ENCODE assay signal across 19 mouse cellular contexts in genomic region chr16:29730010-29730409, GRCm38 (mm10).
DNase-seq lines count a peak whose midpoint lies in the region; ATAC-seq lines count a peak whose summit lies in the region.
"Had no signal": no experiment of that assay in that cellular context is flagged by ENCODE, and none has a peak within 500 bp of the region (broad histone marks: within the 10 kb centered on the region; RNA-seq: fewer than 3 reads in every experiment).

No protein-coding gene starts in this region.

- no peaks in the 10 kb centered on the region for H3K36me3 ChIP-seq in hindbrain, embryonic 16.5 days (ENCODE audit: control insufficient read depth, insufficient read depth, low read length)
- no peaks in the 10 kb centered on the region for H3K36me3 ChIP-seq in hindbrain, embryonic 13.5 days
- no peaks in the 10 kb centered on the region for H3K36me3 ChIP-seq in limb, embryonic 13.5 days
- H3K36me3 ChIP-seq: heart, embryonic 13.5 days; hindbrain, embryonic 15.5 days; midbrain, embryonic 13.5 days had no signal

- 25% methylated on average over 5 of the region's 5 CpGs for WGBS in hindbrain, embryonic 16.5 days
- 26% methylated on average over 5 of the region's 5 CpGs for WGBS in hindbrain, embryonic 13.5 days
- 10% methylated on average over 5 of the region's 5 CpGs for WGBS in limb, embryonic 13.5 days

- H3K4me1 ChIP-seq in hindbrain, embryonic 16.5 days (ENCODE audit: control insufficient read depth, insufficient read depth, low read depth, low read length), result peaks cover 10% of the 10 kb centered on the region
- H3K4me1 ChIP-seq in hindbrain, embryonic 13.5 days (replicated peaks), result peaks cover 31% of the 10 kb centered on the region
- H3K4me1 ChIP-seq in limb, embryonic 13.5 days, result peaks cover 57% of the 10 kb centered on the region

- peaks cover 60% of the 10 kb centered on the region for H3K27me3 ChIP-seq in hindbrain, embryonic 16.5 days (replicated peaks; ENCODE audit: control insufficient read depth, insufficient read depth, low read length)
- H3K27me3 ChIP-seq in hindbrain, embryonic 13.5 days, result peaks cover 92% of the 10 kb centered on the region
- peaks cover 58% of the 10 kb centered on the region for H3K27me3 ChIP-seq in limb, embryonic 13.5 days

- H3K4me3 ChIP-seq in hindbrain, embryonic 16.5 days (ENCODE audit: low read length), result no peak overlapping the region
- no peak overlapping the region for H3K4me3 ChIP-seq in hindbrain, embryonic 13.5 days
- no peak overlapping the region for H3K4me3 ChIP-seq in limb, embryonic 13.5 days
- H3K4me3 ChIP-seq: forebrain, embryonic 13.5 days; heart, embryonic 13.5 days; hindbrain, embryonic 15.5 days; midbrain, embryonic 13.5 days had no signal

- peak; percentile 57 for DNase-seq in embryo, embryonic 10 days (ENCODE audit: low spot score)
- no peak for DNase-seq in embryo, embryonic 9.5 days (ENCODE audit: extremely low spot score)
- peak; percentile 42 for DNase-seq in embryo, embryonic 11 days
- no peak for DNase-seq in c-Kit-positive CD71-positive TER-119-positive erythroid progenitor cells, embryonic 14.5 days (ENCODE audit: low spot score)
- DNase-seq: adrenal gland, postnatal 25 days; cerebellum, adult 11 months; cerebellum, postnatal 10 days; heart, postnatal 14 days; kidney, postnatal 36 days; lung, postnatal 10 days had no signal

- no peak overlapping the region for H3K27ac ChIP-seq in hindbrain, embryonic 16.5 days (ENCODE audit: low read depth, low read length)
- no peak overlapping the region for H3K27ac ChIP-seq in hindbrain, embryonic 13.5 days
- H3K27ac ChIP-seq in limb, embryonic 13.5 days, result no peak overlapping the region
- H3K27ac ChIP-seq: forebrain, embryonic 13.5 days; heart, embryonic 13.5 days; hindbrain, embryonic 15.5 days; midbrain, embryonic 13.5 days had no signal

- no peak overlapping the region for H3K4me2 ChIP-seq in hindbrain, embryonic 16.5 days (ENCODE audit: low read length)
- no peak overlapping the region for H3K4me2 ChIP-seq in hindbrain, embryonic 13.5 days
- 0 out of 2 replicates have a peak overlapping the region, but pooled peaks have one; percentile 11 for H3K4me2 ChIP-seq in limb, embryonic 13.5 days (replicated peaks)
- H3K4me2 ChIP-seq: forebrain, embryonic 13.5 days; heart, embryonic 13.5 days; hindbrain, embryonic 15.5 days; midbrain, embryonic 13.5 days had no signal

- H3K9me3 ChIP-seq in hindbrain, embryonic 16.5 days (ENCODE audit: control insufficient read depth, low read length), result no peaks in the 10 kb centered on the region
- H3K9me3 ChIP-seq in hindbrain, embryonic 13.5 days, result no peaks in the 10 kb centered on the region
- H3K9me3 ChIP-seq in limb, embryonic 13.5 days, result no peaks in the 10 kb centered on the region
- H3K9me3 ChIP-seq: forebrain, embryonic 13.5 days; heart, embryonic 13.5 days; hindbrain, embryonic 15.5 days; midbrain, embryonic 13.5 days had no signal

- ATAC-seq in hindbrain, embryonic 16.5 days, result no peak
- ATAC-seq in hindbrain, embryonic 13.5 days (ENCODE audit: low FRiP score), result no peak
- no peak for ATAC-seq in limb, embryonic 13.5 days (ENCODE audit: low FRiP score, low read depth)
- no peak for ATAC-seq in megakaryocyte-erythroid progenitor cell, adult 5-6 weeks (replicated peaks; ENCODE audit: low FRiP score, low TSS enrichment, poor library complexity, severe bottlenecking)
- ATAC-seq: intestine, embryonic 16.5 days had no signal

- peak overlapping the region; percentile 6; the same call in 1 of the 2 replicates for H3K9ac ChIP-seq in hindbrain, embryonic 16.5 days (ENCODE audit: low read depth, low read length)
- H3K9ac ChIP-seq in hindbrain, embryonic 13.5 days, result no peak overlapping the region
- H3K9ac ChIP-seq in limb, embryonic 13.5 days, result no peak overlapping the region; the same call in 1 of the 2 replicates
- H3K9ac ChIP-seq: forebrain, embryonic 13.5 days; heart, embryonic 13.5 days; hindbrain, embryonic 15.5 days; midbrain, embryonic 13.5 days had no signal

Comparison
In these comparisons a context has a peak if more than half of its experiments do, and no peak if none do; other contexts are left out.
1. DNase-seq: peak in embryo, embryonic 10 days (single experiment) and embryo, embryonic 11 days (single experiment); none in embryo, embryonic 9.5 days (single experiment) and c-Kit-positive CD71-positive TER-119-positive erythroid progenitor cells, embryonic 14.5 days (single experiment).